Mouse (Mus musculus) left cerebral cortex, postnatal 10 days (tissue): Measurements from ENCODE around the gene Tbcd. TPM values are rescaled to one million over a fixed set of nuclear protein-coding genes. Genes with fewer than 3 reads are reported as not detected.

Experiments used
- total RNA-seq, 2 experiments: library from RNA; stranded (reverse); gene quantifications; 2 replicates each; pipeline ENCODE4 v1.2.3; 2021

Gene Tbcd
- total RNA-seq, 2 experiments from 2014 or later: 57.4 to 57.9 TPM

Other genes with a start within 250 kb of the Tbcd start
- 10 to 100 TPM; 41.0 to 42.7 TPM for gene Hexdc, start 247.5 kb upstream of the Tbcd start, total RNA-seq
- gene Ogfod3, start 247.2 kb upstream of the Tbcd start, total RNA-seq: 1 to 10 TPM; 7.4 to 9.2 TPM
- gene Cybc1, start 222.6 kb upstream of the Tbcd start, total RNA-seq: 10 to 100 TPM; 22.8 to 24.7 TPM
- gene Narf, start 214.7 kb upstream of the Tbcd start, total RNA-seq: 10 to 100 TPM; 67.6 to 80.3 TPM
- gene Foxk2, start 192.0 kb upstream of the Tbcd start, total RNA-seq: 100 to 1,000 TPM; 118 to 121 TPM
- 10 to 100 TPM; 54.0 to 60.0 TPM for gene Wdr45b, start 97.5 kb upstream of the Tbcd start, total RNA-seq
- 10 to 100 TPM; 31.5 to 35.0 TPM for gene Rab40b, start 63.7 kb upstream of the Tbcd start, total RNA-seq
- 10 to 100 TPM; 21.7 to 21.9 TPM for gene Fn3krp, start 30.5 kb upstream of the Tbcd start, total RNA-seq
- gene Fn3k, start 17.0 kb upstream of the Tbcd start, total RNA-seq: 10 to 100 TPM; 16.0 to 19.0 TPM
- gene Zfp750, start 67.4 kb downstream of the Tbcd start, total RNA-seq: not detected
- 1 to 10 TPM; 6.9 to 7.0 TPM for gene B3gntl1, start 221.2 kb downstream of the Tbcd start, total RNA-seq
- gene Metrnl, start 249.6 kb downstream of the Tbcd start, total RNA-seq: 1 to 10 TPM; 5.4 to 9.2 TPM